Mouse (Mus musculus) kidney, embryonic 16.5 days (tissue): ENCODE data around the gene Scai. TPM values are rescaled to one million over a fixed set of nuclear protein-coding genes. Genes with fewer than 3 reads are reported as not detected.

Source experiments
- ATAC-seq: fragments of 200-750 bp; cut with Nextera tagmentation; 2 replicates; pipeline ENCODE4 v1.8.0; 2017; ENCODE audit warnings: moderate TSS enrichment; ENCODE audit not compliant: low FRiP score, low TSS enrichment
- H3K27ac ChIP-seq: fragments of 300-500 bp; sonication (generic); 2 replicates; pipeline ENCODE4 v1.5.1; 2014; ENCODE audit warnings: low read length
- H3K27me3 ChIP-seq: fragments of 300-500 bp; sonication (generic); 2 replicates; pipeline ENCODE4 v1.6.1; 2014; ENCODE audit warnings: low read length, control low read depth, mixed read lengths; ENCODE audit not compliant: insufficient read depth
- H3K36me3 ChIP-seq: fragments of 300-500 bp; sonication (generic); 2 replicates; pipeline ENCODE4 v1.6.1; 2014; ENCODE audit warnings: low read length, control low read depth, mixed read lengths; ENCODE audit not compliant: insufficient read depth
- H3K4me1 ChIP-seq: fragments of 300-500 bp; sonication (generic); 2 replicates; pipeline ENCODE4 v1.6.1; 2014; ENCODE audit warnings: low read length, control low read depth, mixed read lengths; ENCODE audit not compliant: insufficient read depth
- H3K4me2 ChIP-seq: fragments of 300-500 bp; sonication (generic); replicated peaks from 2 replicates; pipeline ENCODE4 v1.6.1; 2014; ENCODE audit warnings: low read depth, low read length
- H3K4me3 ChIP-seq: fragments of 300-500 bp; sonication (generic); 2 replicates; pipeline ENCODE4 v1.5.1; 2014; ENCODE audit warnings: mild to moderate bottlenecking, low read length
- H3K9ac ChIP-seq: fragments of 300-500 bp; sonication (generic); replicated peaks from 2 replicates; pipeline ENCODE4 v1.6.1; 2014; ENCODE audit warnings: low read length
- H3K9me3 ChIP-seq: fragments of 300-500 bp; sonication (generic); 2 replicates; pipeline ENCODE4 v1.6.1; 2016; ENCODE audit warnings: low read length, control low read depth
- WGBS: fragments of 180-500 bp; shearing (Covaris S2); extraction: QIAGEN DNeasy Blood & Tissue Kit; methylation state at CpG from one replicate; pipeline ENCODE4 v1.1.7; 2014; 5-methylcytosine and 5-hydroxymethylcytosine counted together
- polyA plus RNA-seq: library from polyadenylated mRNA; unstranded; fragments of >200 nt; fragmentation: Nextera tagmentation; extraction: Ambion mirVana; gene quantifications from 2 replicates; pipeline ENCODE4 v1.2.1, GENCODE M21; 2015

Scai gene
- polyA plus RNA-seq, 1 experiment from 2014 or later, result 7.7 TPM

- no peaks in the 10 kb centered on the region for H3K9me3 ChIP-seq
- H3K9ac ChIP-seq, result no peak overlapping the region
- WGBS, result 91% methylated on average over 1 of the region's 1 CpGs
- ATAC-seq, result no peak
- no peak overlapping the region for H3K4me3 ChIP-seq
- no peak overlapping the region for H3K4me2 ChIP-seq
- no peaks in the 10 kb centered on the region for H3K27me3 ChIP-seq
- H3K27ac ChIP-seq, result no peak overlapping the region
- H3K4me1 ChIP-seq, result no peaks in the 10 kb centered on the region
- peaks cover 65% of the 10 kb centered on the region for H3K36me3 ChIP-seq
Measured at GRCm38 (mm10) chr2:39031611-39032010, 158.9 kb downstream of the Scai start.

- Histone ChIP-seq H3K9ac (no peak overlapping the region), H3K4me3 (no peak overlapping the region), H3K36me3 (peaks cover 75% of the 10 kb centered on the region), H3K27ac (no peak overlapping the region), H3K4me1 (no peaks in the 10 kb centered on the region), H3K9me3 (no peaks in the 10 kb centered on the region), H3K4me2 (no peak overlapping the region), H3K27me3 (no peaks in the 10 kb centered on the region)
- 85% methylated on average over 1 of the region's 1 CpGs for WGBS
- no peak for ATAC-seq
Measured at GRCm38 (mm10) chr2:39020004-39020403, 170.5 kb downstream of the Scai start.

- Histone ChIP-seq H3K4me3 (no peak overlapping the region), H3K27me3 (no peaks in the 10 kb centered on the region), H3K4me1 (no peaks in the 10 kb centered on the region), H3K27ac (no peak overlapping the region), H3K36me3 (peaks cover 64% of the 10 kb centered on the region), H3K4me2 (no peak overlapping the region), H3K9me3 (no peaks in the 10 kb centered on the region), H3K9ac (no peak overlapping the region)
- no peak for ATAC-seq
- 83% methylated on average over 3 of the region's 3 CpGs for WGBS
Measured at GRCm38 (mm10) chr2:39016581-39016980, 174.0 kb downstream of the Scai start.

Other genes with a start within 250 kb of the Scai start
- gene Wdr38, start 193.3 kb downstream of the Scai start, polyA plus RNA-seq, result 1.2 and 1.7 TPM in 2 replicates
- 114 and 119 TPM in 2 replicates for gene Arpc5l, start 185.4 kb downstream of the Scai start, polyA plus RNA-seq
- 768 and 780 TPM in 2 replicates for gene Rpl35, start 185.1 kb downstream of the Scai start, polyA plus RNA-seq
- 25.8 and 27.2 TPM in 2 replicates for gene Golga1, start 125.2 kb downstream of the Scai start, polyA plus RNA-seq
- 78.6 and 84.3 TPM in 2 replicates for gene Ppp6c, start 35.7 kb upstream of the Scai start, polyA plus RNA-seq